Mouse (Mus musculus) retina, postnatal 7 days (tissue): ENCODE measurements around the gene Hist1h2aa.

Experiments used
- DNase-seq: peaks from one replicate; pipeline ENCODE4 v3.0.0-alpha.2; 2012; ENCODE audit warnings: low read depth, low spot score

Gene Hist1h2aa

GRCm38 (mm10) chr13:23934211-23934520, at the start of gene Hist1h2aa:
Hist1h2aa (plus strand) TSS chr13:23934462.
- no peak for DNase-seq

GRCm38 (mm10) chr13:23885540-23885939, 48.7 kb upstream of the Hist1h2aa start:
- DNase-seq: no peak

GRCm38 (mm10) chr13:23887026-23887725, 47.1 kb upstream of the Hist1h2aa start:
- DNase-seq: no peak

- DNase-seq: no peak
Measured at GRCm38 (mm10) chr13:23889011-23889605, 45.2 kb upstream of the Hist1h2aa start.

- DNase-seq: peak; percentile 31
Measured at GRCm38 (mm10) chr13:23892592-23893268, 41.5 kb upstream of the Hist1h2aa start.

- DNase-seq: no peak
Measured at GRCm38 (mm10) chr13:23893269-23893593, 41.0 kb upstream of the Hist1h2aa start.

- DNase-seq: no peak
Measured at GRCm38 (mm10) chr13:23898242-23898641, 36.0 kb upstream of the Hist1h2aa start.

GRCm38 (mm10) chr13:23906906-23907305, 27.4 kb upstream of the Hist1h2aa start:
- no peak for DNase-seq

- DNase-seq: no peak
Measured at GRCm38 (mm10) chr13:23910121-23910520, 24.1 kb upstream of the Hist1h2aa start.

GRCm38 (mm10) chr13:23911335-23911734, 22.9 kb upstream of the Hist1h2aa start:
- no peak for DNase-seq

GRCm38 (mm10) chr13:23913791-23914306, 20.4 kb upstream of the Hist1h2aa start:
- DNase-seq: no peak

- DNase-seq: no peak
Measured at GRCm38 (mm10) chr13:23914376-23915167, 19.7 kb upstream of the Hist1h2aa start, which contains the start of gene Slc17a4. Slc17a4 (minus strand) TSS chr13:23915009.

GRCm38 (mm10) chr13:23916132-23916531, 18.1 kb upstream of the Hist1h2aa start:
- no peak for DNase-seq

GRCm38 (mm10) chr13:23917674-23918073, 16.6 kb upstream of the Hist1h2aa start:
- DNase-seq: no peak

GRCm38 (mm10) chr13:23925792-23926191, 8.5 kb upstream of the Hist1h2aa start:
- no peak for DNase-seq

- no peak for DNase-seq
Measured at GRCm38 (mm10) chr13:23928637-23929036, 5.6 kb upstream of the Hist1h2aa start.

- DNase-seq: no peak
Measured at GRCm38 (mm10) chr13:23930461-23930860, 3.8 kb upstream of the Hist1h2aa start.

- no peak for DNase-seq
Measured at GRCm38 (mm10) chr13:23930904-23931303, 3.4 kb upstream of the Hist1h2aa start.

GRCm38 (mm10) chr13:23933421-23934210, 646 bp upstream of the Hist1h2aa start, which contains the start of gene Hist1h2ba:
Hist1h2ba (minus strand) TSS chr13:23934156.
- no peak for DNase-seq

- DNase-seq: no peak
Measured at GRCm38 (mm10) chr13:23938699-23939098, 4.4 kb downstream of the Hist1h2aa start.

- no peak for DNase-seq
Measured at GRCm38 (mm10) chr13:23940291-23940690, 6.0 kb downstream of the Hist1h2aa start.
